Mouse (Mus musculus) bone marrow macrophage, adult 2 months (primary cell): ENCODE results near the gene Csn1s2b.

Source experiments
- CTCF ChIP-seq: IDR thresholded peaks from 2 replicates; pipeline ENCODE4 v1.5.1; 2012; ENCODE audit warnings: low read depth, mild to moderate bottlenecking, low read length, moderate library complexity
- POLR2A ChIP-seq: IDR thresholded peaks from 2 replicates; pipeline ENCODE4 v1.6.1; 2012; ENCODE audit warnings: mild to moderate bottlenecking, low read depth, low read length, borderline replicate concordance

DNA sequence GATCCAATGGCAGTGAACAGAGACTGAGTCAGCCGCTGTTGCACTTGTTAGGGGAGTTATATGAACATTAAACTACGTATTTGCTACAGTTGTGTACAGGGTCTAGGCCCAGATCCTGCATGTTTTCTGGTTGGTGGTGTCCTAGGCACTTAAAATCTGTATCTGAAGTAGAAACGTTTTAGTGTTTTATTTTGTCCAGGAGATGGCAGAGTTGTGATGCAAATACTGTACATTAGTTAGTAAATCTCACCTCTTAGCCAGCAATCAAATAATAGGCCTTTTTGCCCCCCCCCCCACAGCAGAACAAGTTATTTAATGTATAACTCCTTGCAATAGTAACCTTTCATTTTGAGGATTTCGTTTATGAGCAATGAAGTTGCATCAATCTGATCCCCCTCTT, 25.2 kb upstream of the Csn1s2b start:
- no peak for TF ChIP-seq POLR2A
- TF ChIP-seq CTCF = no peak
